Mouse (Mus musculus): ENCODE data around the gene Foxp1.

The Foxp1 gene

DNA sequence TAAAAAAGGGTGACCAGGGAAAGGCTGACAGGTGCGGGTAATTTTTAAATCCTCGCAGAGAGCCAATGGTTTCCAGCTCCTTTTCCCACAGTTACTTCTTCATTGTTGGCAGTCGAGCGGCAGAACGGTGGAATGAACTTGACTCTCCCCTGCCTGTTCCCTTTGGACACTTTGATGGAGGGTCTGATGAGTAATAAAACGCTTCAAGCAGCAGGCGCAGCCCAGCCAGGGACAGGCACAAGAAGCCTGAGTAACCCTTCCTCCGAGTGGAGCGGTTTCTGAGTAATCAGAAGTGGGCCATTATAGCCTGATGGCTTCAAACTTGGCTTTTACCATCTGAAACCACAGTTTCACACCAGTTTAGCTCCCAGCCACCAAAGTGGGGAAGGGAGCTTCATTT, 503.3 kb downstream of the Foxp1 start:
- DNase-seq (ENCODE audit: low read depth): no peak

DNA sequence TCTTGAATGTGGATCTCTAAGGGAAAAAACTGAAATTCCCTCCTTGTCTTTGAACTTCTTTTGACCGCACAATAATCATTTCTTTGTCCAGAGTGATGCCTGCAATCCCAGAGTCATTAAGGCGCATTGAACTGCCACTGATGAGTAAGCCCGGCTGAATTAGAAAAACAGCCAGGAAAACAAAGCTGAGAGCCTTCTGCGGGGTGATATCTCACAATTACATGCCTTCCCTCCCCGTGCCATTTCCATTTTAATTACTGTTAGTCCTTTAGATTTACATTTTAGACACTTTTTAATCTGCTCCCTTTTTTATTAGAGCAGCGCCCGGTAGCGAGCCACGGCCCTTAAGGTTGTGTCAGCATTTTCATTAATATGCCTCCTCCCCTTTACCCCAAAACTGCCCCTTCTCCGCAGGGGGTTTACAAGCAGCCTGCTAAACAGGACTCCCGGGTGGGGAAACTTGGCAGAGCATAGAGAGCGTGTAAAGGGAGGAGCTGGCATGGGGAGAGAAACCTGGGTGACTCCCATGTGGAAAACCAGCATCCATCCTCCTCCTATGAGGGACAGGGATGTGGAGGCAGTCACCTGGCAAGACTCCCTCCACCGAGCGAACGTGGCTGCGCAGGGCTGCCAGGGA, 508.5 kb downstream of the Foxp1 start:
- DNase-seq (ENCODE audit: low read depth): no peak

DNA sequence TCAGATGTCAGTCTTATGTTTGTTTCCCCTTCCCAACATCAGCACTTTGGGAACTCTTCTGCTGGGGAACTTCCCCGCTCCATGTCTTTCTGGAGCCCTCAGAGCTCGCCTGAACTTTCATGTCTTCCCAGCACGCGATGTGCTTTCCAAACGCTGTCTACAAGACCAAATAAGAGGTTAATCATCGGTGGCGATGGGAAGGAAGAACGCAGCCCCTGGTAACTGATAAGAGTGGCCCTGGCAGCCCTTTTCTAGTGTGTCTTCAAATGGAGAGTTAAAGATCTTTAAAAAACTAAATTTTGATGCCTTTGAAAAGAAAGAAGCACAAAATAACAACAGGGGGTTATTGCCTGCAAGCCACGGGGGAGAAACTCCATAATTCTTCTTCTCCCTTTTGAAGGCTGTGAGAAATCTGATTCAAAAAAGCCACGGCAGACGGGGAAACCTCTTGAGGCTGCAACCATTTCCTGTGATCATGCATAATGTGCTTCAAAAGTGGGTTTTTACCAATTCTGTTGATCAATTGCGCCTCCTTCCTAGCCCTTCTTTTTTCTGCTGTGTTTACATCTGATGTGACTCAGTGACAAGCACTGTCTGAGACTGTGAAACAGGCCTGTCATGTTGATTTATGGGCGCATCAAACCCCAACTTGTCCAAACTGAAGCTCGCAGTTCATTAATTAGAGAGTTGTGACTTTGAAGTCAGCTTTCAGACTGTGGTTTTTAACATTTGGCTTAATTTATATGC, 509.2 kb downstream of the Foxp1 start:
- no peak for DNase-seq (ENCODE audit: low read depth)

GRCm38 (mm10) chr6:99011895-99012584, 510.5 kb downstream of the Foxp1 start:
- no peak for DNase-seq (ENCODE audit: low read depth)

DNA sequence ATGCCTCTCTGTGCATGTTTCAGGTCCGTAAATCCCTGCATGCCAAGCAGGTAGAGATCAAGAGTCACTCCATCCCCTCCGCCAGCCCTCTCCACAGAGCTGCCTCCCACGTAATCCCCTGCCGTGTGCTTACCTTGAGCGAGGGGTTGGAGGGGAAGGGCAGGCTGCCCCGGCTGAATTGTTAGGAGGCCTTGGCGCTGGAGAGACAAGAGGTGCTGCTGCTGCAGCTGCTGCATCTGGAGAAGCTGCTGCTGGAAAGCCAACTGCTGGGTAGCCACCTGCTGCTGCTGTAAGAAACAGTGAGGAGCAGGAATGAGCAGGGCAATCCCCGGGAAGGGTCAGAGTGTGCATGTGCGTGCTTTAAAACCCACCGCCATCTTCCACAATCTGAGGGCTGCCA, 512.8 kb downstream of the Foxp1 start:
- DNase-seq (ENCODE audit: low read depth): no peak

- DNase-seq (ENCODE audit: low read depth): no peak
These were observed 514.0 kb downstream of the Foxp1 start for GRCm38 (mm10) chr6:99008565-99008964.

DNA sequence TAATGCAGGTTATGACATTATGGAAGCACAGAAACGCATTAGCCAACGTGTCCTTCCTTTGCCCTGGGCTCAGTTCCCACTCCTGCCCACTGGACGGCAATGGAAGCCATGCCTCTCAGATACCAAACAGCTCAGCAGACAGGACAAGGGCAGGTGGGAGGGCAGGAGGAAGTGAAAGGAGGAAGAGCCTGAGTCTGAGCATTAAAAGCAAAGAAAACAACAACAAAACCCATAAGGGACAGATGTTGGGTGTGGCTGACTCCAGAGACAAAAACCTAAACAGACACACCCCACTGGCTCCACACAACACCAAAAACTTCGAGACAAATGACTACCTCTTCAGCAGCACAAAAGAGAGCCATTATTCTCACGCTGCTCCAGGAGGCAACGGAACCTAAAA, 515.0 kb downstream of the Foxp1 start:
- DNase-seq (ENCODE audit: low read depth): no peak

DNA sequence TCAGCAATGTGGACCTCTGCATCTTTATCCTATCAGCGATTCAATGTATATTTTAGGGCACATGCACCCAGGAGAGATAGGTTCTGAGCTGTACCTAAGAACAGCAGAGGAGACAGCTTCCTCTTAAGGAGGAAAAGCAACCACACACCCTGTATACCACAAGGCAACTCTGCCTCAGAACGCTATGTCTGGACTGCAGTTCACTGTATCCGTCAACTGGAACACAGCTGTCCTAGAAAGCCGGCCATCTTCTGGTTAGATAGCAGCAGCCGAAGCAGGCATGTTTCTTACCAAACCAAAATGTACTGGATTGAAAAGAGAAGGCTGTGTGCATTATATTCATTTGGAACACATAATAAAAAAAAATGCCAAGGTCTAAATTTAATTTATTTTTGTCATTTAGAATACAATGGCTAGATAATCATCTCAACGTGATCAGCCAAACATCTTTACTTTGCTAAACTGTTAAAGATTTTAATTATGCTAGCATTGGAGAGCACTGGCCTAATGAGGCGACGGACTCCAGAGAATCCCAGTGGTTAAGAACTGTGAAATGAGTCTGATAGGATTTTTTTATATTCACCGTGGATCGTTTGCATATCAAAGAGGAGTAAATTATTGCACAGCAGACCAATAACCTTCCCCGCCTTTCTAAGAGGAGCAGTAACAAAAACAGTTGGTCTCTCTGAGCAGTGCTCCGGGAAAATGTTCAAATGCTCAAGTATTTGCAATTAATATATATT, 518.1 kb downstream of the Foxp1 start:
- peak; percentile 53 for DNase-seq (ENCODE audit: low read depth)

DNA sequence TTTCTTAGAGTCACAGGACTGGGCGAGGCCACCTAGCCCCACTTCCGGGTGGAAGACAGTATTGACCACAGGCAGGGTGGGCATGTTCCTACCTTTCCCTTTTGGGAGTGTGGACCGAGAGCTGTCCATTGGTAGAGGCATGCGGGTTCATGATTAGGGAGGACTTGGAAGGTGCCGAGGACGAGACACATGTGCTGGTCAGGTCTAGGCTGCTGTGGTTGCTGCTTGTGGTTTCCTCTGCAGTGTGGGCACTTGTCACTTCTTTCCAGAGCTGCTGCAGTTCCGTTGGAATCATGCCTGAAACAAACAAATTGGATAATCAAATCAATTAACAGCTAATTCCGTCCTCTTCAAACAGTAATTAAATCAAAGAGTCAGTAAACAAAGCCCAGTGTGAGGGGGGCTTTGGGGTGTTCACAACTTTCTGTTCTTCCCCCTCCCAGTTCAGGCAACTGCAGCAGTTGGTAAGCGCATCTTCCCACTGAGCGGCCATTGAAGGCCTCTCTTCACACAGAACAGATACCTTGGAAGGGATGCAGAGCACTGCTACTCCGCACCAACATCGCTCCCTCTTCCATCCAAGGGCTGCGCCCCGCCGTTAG, 519.3 kb downstream of the Foxp1 start:
- DNase-seq (ENCODE audit: low read depth): peak; percentile 72

DNA sequence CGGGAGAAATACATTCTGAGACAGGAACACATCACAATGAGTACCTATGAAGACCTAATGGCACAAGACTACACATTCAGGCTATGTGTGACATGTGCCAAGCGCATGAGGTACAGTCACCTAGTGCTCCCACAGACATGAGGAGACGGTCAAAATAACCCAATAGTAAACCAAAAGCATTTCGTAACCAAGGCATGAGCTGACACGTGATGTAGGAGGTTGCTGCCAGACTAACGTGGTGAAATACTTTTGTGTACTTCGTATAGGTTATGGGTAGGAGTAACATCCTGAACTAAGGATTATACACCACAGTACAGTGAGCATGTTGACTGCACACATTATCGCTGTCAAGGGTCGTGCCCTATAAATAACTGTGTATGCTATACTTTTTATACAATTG, 520.9 kb downstream of the Foxp1 start:
- DNase-seq (ENCODE audit: low read depth): peak; percentile 59

DNA sequence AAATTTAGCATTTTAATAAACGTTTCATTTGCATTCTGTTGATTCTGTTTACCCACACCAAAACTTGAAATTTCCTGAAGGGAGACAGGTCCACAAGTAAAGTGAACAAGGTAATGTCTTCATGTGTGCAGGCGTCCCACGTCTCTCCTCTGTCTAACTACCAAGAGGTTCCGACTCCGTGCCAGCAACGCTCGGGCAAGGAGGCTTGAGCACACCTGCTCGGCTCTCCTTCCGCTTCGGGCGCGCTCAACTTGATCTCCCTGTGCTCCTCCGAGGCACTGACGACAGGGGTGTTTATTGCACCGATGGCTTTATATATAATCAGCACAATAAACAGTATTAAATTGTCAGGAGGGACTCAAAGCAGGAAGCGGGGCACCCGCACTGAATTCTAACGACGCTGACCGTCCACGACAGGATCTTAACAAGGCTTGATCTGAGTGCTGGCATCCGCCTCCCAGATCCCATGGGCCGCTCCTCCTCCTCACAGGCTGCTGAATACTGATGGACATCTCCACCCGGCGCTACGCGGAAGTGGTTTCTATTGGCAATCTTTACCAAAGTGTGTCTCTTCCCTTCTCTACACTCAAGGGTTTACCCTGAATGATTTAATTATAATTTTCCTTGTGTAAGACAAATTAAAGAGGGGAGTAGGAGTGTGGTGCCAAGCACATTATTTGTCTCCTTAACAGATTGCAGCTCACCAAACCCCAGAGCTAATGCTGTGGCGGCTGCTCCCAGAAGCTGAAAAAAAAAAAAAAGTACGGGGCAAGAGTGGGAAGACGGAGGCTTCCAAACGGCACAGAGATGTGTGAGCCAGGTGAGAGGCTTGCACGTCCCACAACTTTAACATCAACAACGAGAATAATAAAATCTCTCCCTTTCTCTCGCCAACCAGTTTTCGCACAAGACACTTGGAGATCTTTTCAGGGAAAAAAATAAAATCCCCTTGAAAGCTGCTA, 523.3 kb downstream of the Foxp1 start:
- DNase-seq (ENCODE audit: low read depth): no peak

DNA sequence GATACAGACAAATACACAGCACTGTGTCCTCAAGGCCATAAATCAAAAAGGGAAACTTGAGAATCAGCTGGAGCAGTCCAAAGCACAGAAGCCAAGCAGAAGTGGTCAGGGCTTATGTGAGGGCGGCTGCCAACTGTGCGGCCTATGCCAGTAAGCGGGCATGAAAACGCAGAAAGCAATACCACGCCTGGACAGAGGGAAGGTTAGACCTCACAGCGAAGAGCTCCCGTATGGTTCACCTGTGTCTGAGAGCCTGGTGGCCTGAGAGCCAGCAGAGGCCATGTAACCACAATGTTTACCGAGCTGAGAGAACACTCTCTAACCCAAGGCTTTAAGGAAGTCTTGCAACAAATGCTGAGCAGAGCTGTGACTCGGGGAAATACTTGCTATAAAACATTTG, 524.8 kb downstream of the Foxp1 start:
- DNase-seq (ENCODE audit: low read depth): peak; percentile 78

DNA sequence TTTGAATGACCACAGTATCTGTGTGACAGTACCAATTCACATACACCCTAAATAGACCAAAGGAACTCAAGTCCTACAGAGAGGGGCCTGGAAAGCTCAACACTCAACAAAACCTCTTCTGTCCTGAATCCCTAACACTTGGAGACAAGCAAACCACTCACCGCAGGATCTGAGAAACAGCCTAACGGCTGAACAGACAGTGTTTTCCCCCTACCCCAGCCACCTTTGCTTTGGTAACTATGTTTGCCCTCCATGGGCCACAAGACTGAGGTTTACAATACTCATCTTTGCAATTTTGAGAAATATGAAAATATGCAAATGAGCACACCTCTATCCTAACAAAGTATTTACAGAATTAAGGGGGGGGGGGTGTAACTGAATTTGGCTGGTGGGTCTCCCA, 525.7 kb downstream of the Foxp1 start:
- DNase-seq (ENCODE audit: low read depth): no peak

DNA sequence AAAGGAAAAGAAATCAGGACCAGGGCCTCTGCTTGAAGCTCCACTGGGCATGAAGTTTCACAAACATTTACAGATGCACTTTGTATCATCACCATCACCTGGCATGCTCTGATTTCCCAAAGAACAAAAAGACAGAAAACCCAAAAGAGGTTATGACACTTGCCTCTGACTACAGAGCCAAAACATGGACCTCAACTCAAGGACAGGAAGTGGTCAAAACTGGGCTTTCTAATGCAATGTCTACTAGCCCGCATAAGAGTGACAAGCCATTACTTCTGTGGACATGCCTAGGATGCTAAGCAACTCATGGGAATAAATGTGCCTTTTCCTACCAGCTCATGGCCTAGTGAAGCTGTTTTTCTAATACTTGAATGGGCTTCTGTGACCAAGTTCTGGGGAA, 526.2 kb downstream of the Foxp1 start:
- DNase-seq (ENCODE audit: low read depth): peak; percentile 54

DNA sequence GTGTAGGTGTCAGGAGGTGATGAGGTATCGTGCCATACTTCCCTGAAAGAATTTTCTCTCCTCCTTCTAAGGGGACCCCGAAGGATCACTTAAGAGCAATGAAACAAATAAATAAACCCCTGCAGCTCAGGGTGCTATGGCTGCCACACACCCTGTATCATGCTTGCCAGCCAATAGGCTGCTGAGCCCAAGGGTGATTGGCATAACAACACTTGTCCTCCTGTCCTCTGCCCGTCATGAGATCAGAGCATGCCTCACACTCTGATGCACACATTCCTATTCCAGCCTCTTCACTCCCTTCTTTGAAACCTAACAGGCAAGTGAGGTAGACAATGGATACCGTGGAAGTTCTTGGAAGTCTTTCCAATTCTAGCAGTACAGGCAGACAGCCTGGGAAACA, 526.8 kb downstream of the Foxp1 start:
- DNase-seq (ENCODE audit: low read depth): no peak

GRCm38 (mm10) chr6:98994902-98995301, 527.6 kb downstream of the Foxp1 start:
- no peak for DNase-seq (ENCODE audit: low read depth)

DNA sequence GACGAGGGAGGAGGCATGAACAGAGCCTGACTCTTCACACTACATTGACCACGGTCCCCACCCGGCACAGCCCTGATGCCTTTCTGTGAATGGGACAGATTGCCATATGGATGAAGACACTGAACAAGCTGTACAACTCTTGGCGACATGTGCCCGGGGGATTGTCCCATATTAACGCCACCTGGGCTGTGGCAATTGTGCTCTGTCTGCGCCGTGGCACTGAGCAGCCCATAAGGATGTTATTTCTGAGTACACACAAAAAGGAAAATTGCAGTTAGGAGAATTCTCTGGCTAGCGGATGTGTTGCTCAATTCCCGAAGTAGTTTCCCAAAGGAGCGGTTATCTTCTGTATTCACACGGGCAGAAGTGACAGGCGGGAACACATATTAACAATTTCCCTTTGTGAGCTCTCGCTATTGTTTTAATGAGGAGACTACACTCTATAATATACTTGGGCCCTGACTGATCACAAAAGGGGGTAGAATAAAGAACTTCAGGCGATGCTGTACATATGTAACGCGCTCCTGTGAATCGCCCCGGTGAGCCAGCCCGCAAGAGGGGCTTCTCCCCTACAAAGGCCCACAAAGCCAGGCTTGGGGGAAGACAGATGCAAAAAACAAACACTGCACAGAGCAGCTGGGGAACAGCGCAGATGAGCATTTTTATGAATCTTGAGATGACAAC, 528.3 kb downstream of the Foxp1 start:
- no peak for DNase-seq (ENCODE audit: low read depth)

- DNase-seq (ENCODE audit: low read depth): peak; percentile 54
These were observed 529.3 kb downstream of the Foxp1 start for GRCm38 (mm10) chr6:98993231-98993630.

GRCm38 (mm10) chr6:98992772-98993147, 529.8 kb downstream of the Foxp1 start:
- DNase-seq (ENCODE audit: low read depth): peak; percentile 93
